Mouse (Mus musculus): ENCODE data around the gene Zfp668. TPM values are rescaled to one million over a fixed set of nuclear protein-coding genes. Genes with fewer than 3 reads are reported as not detected.

Zfp668 gene
- polyA plus RNA-seq, 1 experiment from 2014 or later = 9.4 TPM

- TF ChIP-seq CTCF (IDR thresholded peaks at IDR 0.05) = no peak
- no peak for TF ChIP-seq EP300 (IDR thresholded peaks at IDR 0.05)
- ATAC-seq (peak; percentile 91), DNase-seq (ENCODE audit: low spot score) (peak; percentile 95)
- Histone ChIP-seq H3K4me3 (ENCODE audit: low read depth, low read length) (peak within 1 kb of the TSS; percentile 89), H3K4me2 (replicated peaks; ENCODE audit: low read depth, low read length) (peak within 1 kb of the TSS; percentile 92), H3K27me3 (replicated peaks; ENCODE audit: insufficient read depth, low read length) (no peaks in the 10 kb centered on the region), H3K9me3 (ENCODE audit: low read length) (no peaks in the 10 kb centered on the region), H3K27ac (ENCODE audit: low read length) (peak within 1 kb of the TSS; percentile 98), H3K36me3 (ENCODE audit: insufficient read depth, low read length) (peaks cover 27% of the 10 kb centered on the region), H3K9ac (replicated peaks; ENCODE audit: low read depth) (peak within 1 kb of the TSS; percentile 84), H3K4me1 (ENCODE audit: insufficient read depth, low read depth, low read length) (peaks cover 5% of the 10 kb centered on the region; the same call in 1 of the 2 replicates)
- under 1% methylated on average over 40 of the region's 41 CpGs for WGBS
Measured at GRCm38 (mm10) chr7:127876041-127876466, 574 bp downstream of the Zfp668 start, which contains the start of gene Zfp646. Zfp646 (plus strand) TSS chr7:127876221.

- peak overlapping the region; percentile 89 for H3K4me3 ChIP-seq (ENCODE audit: low read depth, low read length)
- no peaks in the 10 kb centered on the region for H3K9me3 ChIP-seq (ENCODE audit: low read length)
- peaks cover 5% of the 10 kb centered on the region; the same call in 1 of the 2 replicates for H3K4me1 ChIP-seq (ENCODE audit: insufficient read depth, low read depth, low read length)
- H3K27ac ChIP-seq (ENCODE audit: low read length) = peak overlapping the region; percentile 98
- ATAC-seq = peak; percentile 93
- peak overlapping the region; percentile 92 for H3K4me2 ChIP-seq (replicated peaks; ENCODE audit: low read depth, low read length)
- H3K9ac ChIP-seq (replicated peaks; ENCODE audit: low read depth) = peak overlapping the region; percentile 84
- DNase-seq (ENCODE audit: low spot score) = peak; percentile 97
- no peaks in the 10 kb centered on the region for H3K27me3 ChIP-seq (replicated peaks; ENCODE audit: insufficient read depth, low read length)
- WGBS = 1% methylated on average over 28 of the region's 43 CpGs
- TF ChIP-seq CTCF (IDR thresholded peaks at IDR 0.05) (no peak), EP300 (IDR thresholded peaks at IDR 0.05) (no peak)
- H3K36me3 ChIP-seq (ENCODE audit: insufficient read depth, low read length) = peaks cover 22% of the 10 kb centered on the region
Measured at GRCm38 (mm10) chr7:127875627-127876001, 1.0 kb downstream of the Zfp668 start.

GRCm38 (mm10) chr7:127874812-127875626, 1.6 kb downstream of the Zfp668 start:
- TF ChIP-seq EP300 (IDR thresholded peaks at IDR 0.05) (no peak), CTCF (IDR thresholded peaks at IDR 0.05) (no peak)
- Histone ChIP-seq H3K36me3 (ENCODE audit: insufficient read depth, low read length) (peaks cover 18% of the 10 kb centered on the region), H3K4me1 (ENCODE audit: insufficient read depth, low read depth, low read length) (peaks cover 5% of the 10 kb centered on the region; the same call in 1 of the 2 replicates), H3K4me2 (replicated peaks; ENCODE audit: low read depth, low read length) (peak overlapping the region; percentile 92), H3K4me3 (ENCODE audit: low read depth, low read length) (peak overlapping the region; percentile 89), H3K27me3 (replicated peaks; ENCODE audit: insufficient read depth, low read length) (no peaks in the 10 kb centered on the region), H3K9ac (replicated peaks; ENCODE audit: low read depth) (peak overlapping the region; percentile 84; the same call in 1 of the 2 replicates), H3K9me3 (ENCODE audit: low read length) (no peaks in the 10 kb centered on the region), H3K27ac (ENCODE audit: low read length) (peak overlapping the region; percentile 98; the same call in 1 of the 2 replicates)
- 3% methylated on average over 20 of the region's 20 CpGs for WGBS
- ATAC-seq = no peak
- no peak for DNase-seq (ENCODE audit: low spot score)

GRCm38 (mm10) chr7:127870136-127870821, 6.3 kb downstream of the Zfp668 start:
- H3K36me3 ChIP-seq (ENCODE audit: insufficient read depth, low read length) = no peaks in the 10 kb centered on the region
- no peak overlapping the region for H3K4me2 ChIP-seq (replicated peaks; ENCODE audit: low read depth, low read length)
- H3K4me3 ChIP-seq (ENCODE audit: low read depth, low read length) = no peak overlapping the region
- no peak overlapping the region for H3K9ac ChIP-seq (replicated peaks; ENCODE audit: low read depth)
- H3K27ac ChIP-seq (ENCODE audit: low read length) = no peak overlapping the region
- DNase-seq (ENCODE audit: low spot score) = no peak
- no peaks in the 10 kb centered on the region for H3K9me3 ChIP-seq (ENCODE audit: low read length)
- no peaks in the 10 kb centered on the region for H3K27me3 ChIP-seq (replicated peaks; ENCODE audit: insufficient read depth, low read length)
- no peak for ATAC-seq
- TF ChIP-seq EP300 (IDR thresholded peaks at IDR 0.05) = no peak
- peak; percentile 50 for TF ChIP-seq CTCF (IDR thresholded peaks at IDR 0.05)
- H3K4me1 ChIP-seq (ENCODE audit: insufficient read depth, low read depth, low read length) = peaks cover 5% of the 10 kb centered on the region; the same call in 1 of the 2 replicates
- 80% methylated on average over 5 of the region's 5 CpGs for WGBS

- 66% methylated on average over 3 of the region's 3 CpGs for WGBS
- H3K9ac ChIP-seq (replicated peaks; ENCODE audit: low read depth) = no peak overlapping the region
- H3K27ac ChIP-seq (ENCODE audit: low read length) = no peak overlapping the region
- no peaks in the 10 kb centered on the region for H3K36me3 ChIP-seq (ENCODE audit: insufficient read depth, low read length)
- no peaks in the 10 kb centered on the region for H3K27me3 ChIP-seq (replicated peaks; ENCODE audit: insufficient read depth, low read length)
- ATAC-seq (peak; percentile 35; the same call in 1 of the 2 replicates), DNase-seq (ENCODE audit: low spot score) (peak; percentile 46)
- TF ChIP-seq EP300 (IDR thresholded peaks at IDR 0.05) = no peak
- no peak for TF ChIP-seq CTCF (IDR thresholded peaks at IDR 0.05)
- H3K4me3 ChIP-seq (ENCODE audit: low read depth, low read length) = no peak overlapping the region
- no peaks in the 10 kb centered on the region for H3K9me3 ChIP-seq (ENCODE audit: low read length)
- H3K4me1 ChIP-seq (ENCODE audit: insufficient read depth, low read depth, low read length) = no peaks in the 10 kb centered on the region
- no peak overlapping the region for H3K4me2 ChIP-seq (replicated peaks; ENCODE audit: low read depth, low read length)
Measured at GRCm38 (mm10) chr7:127869149-127869810, 7.3 kb downstream of the Zfp668 start.

- no peak overlapping the region for H3K4me3 ChIP-seq (ENCODE audit: low read depth, low read length)
- H3K4me2 ChIP-seq (replicated peaks; ENCODE audit: low read depth, low read length) = no peak overlapping the region
- H3K9ac ChIP-seq (replicated peaks; ENCODE audit: low read depth) = no peak overlapping the region
- no peak for DNase-seq (ENCODE audit: low spot score)
- H3K36me3 ChIP-seq (ENCODE audit: insufficient read depth, low read length) = no peaks in the 10 kb centered on the region
- H3K9me3 ChIP-seq (ENCODE audit: low read length) = no peaks in the 10 kb centered on the region
- TF ChIP-seq CTCF (IDR thresholded peaks at IDR 0.05) = no peak
- no peak for TF ChIP-seq EP300 (IDR thresholded peaks at IDR 0.05)
- H3K27me3 ChIP-seq (replicated peaks; ENCODE audit: insufficient read depth, low read length) = no peaks in the 10 kb centered on the region
- no peaks in the 10 kb centered on the region for H3K4me1 ChIP-seq (ENCODE audit: insufficient read depth, low read depth, low read length)
- 96% methylated on average over 18 of the region's 18 CpGs for WGBS
- ATAC-seq = no peak
- no peak overlapping the region for H3K27ac ChIP-seq (ENCODE audit: low read length)
Measured at GRCm38 (mm10) chr7:127867641-127868040, 9.0 kb downstream of the Zfp668 start.

Measured in lung, postnatal 0 days (tissue).